8 mouse cellular contexts compared by ENCODE assay signal in the genomic region with DNA sequence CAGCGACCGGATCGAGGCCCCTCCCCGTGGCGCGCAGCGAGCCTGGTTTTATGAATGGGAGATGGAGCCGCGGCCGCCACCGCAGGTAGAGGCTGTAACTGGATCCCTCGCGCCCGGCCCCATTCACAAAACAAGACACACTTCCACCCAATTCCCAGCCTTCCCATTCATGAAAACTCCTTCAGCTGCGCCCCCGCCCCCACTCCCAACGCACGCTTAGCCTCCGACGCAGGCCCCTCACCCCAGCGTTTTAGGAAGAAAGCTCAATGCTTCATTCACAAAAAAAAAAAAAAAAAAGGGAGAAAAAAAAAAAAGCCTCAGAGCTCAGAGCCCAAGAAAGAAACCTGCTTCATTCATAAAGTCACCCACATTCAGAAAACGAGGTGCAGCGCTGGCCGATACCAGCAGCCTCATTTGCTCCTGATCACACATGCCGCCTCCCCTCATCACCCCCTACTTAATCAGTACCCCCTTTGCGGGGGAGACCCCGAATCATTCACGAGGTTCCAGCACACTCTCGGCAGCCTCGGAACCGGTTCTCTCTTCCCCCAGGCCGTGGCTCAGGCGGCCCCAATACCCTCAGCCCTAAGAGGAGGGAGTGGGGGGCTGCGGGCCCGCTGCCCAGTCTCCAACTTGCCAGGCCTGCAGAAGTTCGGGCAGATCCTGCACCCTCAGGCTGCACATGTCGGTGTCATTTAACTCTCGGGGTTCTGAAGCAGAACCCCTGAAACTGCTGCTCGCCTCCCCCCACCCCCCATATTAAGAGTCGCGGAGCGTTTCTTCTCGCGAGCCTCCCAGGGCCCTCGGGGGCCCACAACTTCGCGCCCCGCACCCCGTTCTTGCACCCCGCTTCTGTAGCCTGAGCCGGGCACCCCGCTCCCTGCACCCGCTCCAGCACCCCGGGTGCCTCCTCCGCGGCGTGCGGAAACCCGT. TPM values are rescaled to one million over a fixed set of nuclear protein-coding genes. Genes with fewer than 3 reads are reported as not detected.
A peak's percentile ranks its signal among the peaks of the same experiment; 100 is the strongest.
DNase-seq lines count a peak whose midpoint lies in the region; ATAC-seq and TF ChIP-seq lines count a peak whose summit lies in the region.

No protein-coding gene starts in this region.

- TF ChIP-seq POLR2A in small intestine, adult 2 months (IDR thresholded peaks at IDR 0.05; ENCODE audit: low read depth, low read length) = no peak

- peak overlapping the region; percentile 97 for H3K4me2 ChIP-seq in intestine, embryonic 14.5 days (ENCODE audit: low read length)

- peak overlapping the region; percentile 60; the same call in 1 of the 2 replicates for H3K27ac ChIP-seq in intestine, embryonic 14.5 days (ENCODE audit: low read depth)
- H3K27ac ChIP-seq in midbrain, embryonic 10.5 days (replicated peaks) = peak overlapping the region; percentile 88
- no peak overlapping the region for H3K27ac ChIP-seq in small intestine, adult 2 months (ENCODE audit: insufficient read depth, low read depth, low read length)

- ATAC-seq in CD4-positive, CD25-positive, alpha-beta regulatory T cell, adult 4 months = no peak
- ATAC-seq in intestine, embryonic 14.5 days (replicated peaks; ENCODE audit: low FRiP score, low TSS enrichment, low read depth) = peak; percentile 12; the same call in 1 of the 2 replicates

- under 1% methylated on average over 58 of the region's 59 CpGs for WGBS in intestine, embryonic 14.5 days
- WGBS in midbrain, embryonic 10.5 days = under 1% methylated on average over 59 of the region's 59 CpGs
- under 1% methylated on average over 59 of the region's 59 CpGs for WGBS in small intestine, adult 2 months

- peak overlapping the region; percentile 51 for H3K9ac ChIP-seq in intestine, embryonic 14.5 days (ENCODE audit: low read length)

- DNase-seq in CD4-positive, CD25-positive, alpha-beta regulatory T cell, adult 2 months (ENCODE audit: low read depth, low spot score) = peak; percentile 62
- DNase-seq in cerebellum, postnatal 36 days = peak; percentile 68 to 79
- peak; percentile 64 for DNase-seq in gastrocnemius, postnatal 10 days
- DNase-seq in intestine, embryonic 14.5 days (ENCODE audit: low spot score) = peak; percentile 87
- peak; percentile 71 to 84 for DNase-seq in left cerebral cortex, postnatal 25 days (ENCODE audit: low spot score in 2 of 2)
- DNase-seq in midbrain, embryonic 10.5 days (ENCODE audit: low spot score) = peak; percentile 91

- intact Hi-C loops in left cerebral cortex, postnatal 25 days (cut with DNase I) = loop anchor here (1.0 kb wide), 1 partner anchor 110 kb away; no protein-coding TSS in a partner anchor

- H3K27me3 ChIP-seq in intestine, embryonic 14.5 days (replicated peaks; ENCODE audit: control insufficient read depth, insufficient read depth, low read length) = peaks cover 15% of the 10 kb centered on the region; the same call in 1 of the 2 replicates
- H3K27me3 ChIP-seq in midbrain, embryonic 10.5 days (ENCODE audit: low read depth, poor library complexity, severe bottlenecking) = peaks cover 77% of the 10 kb centered on the region
- H3K27me3 ChIP-seq in small intestine, adult 2 months (ENCODE audit: control insufficient read depth, insufficient read depth, low read length) = no peaks in the 10 kb centered on the region

- no peaks in the 10 kb centered on the region for H3K9me3 ChIP-seq in intestine, embryonic 14.5 days (ENCODE audit: control insufficient read depth, low read length)
- H3K9me3 ChIP-seq in midbrain, embryonic 10.5 days (replicated peaks) = no peaks in the 10 kb centered on the region

- no peak for TF ChIP-seq CTCF in small intestine, adult 2 months (IDR thresholded peaks at IDR 0.05; ENCODE audit: extremely low read depth, insufficient read length, insufficient replicate concordance, low read depth, low read length)

- no peaks in the 10 kb centered on the region for H3K36me3 ChIP-seq in intestine, embryonic 14.5 days (ENCODE audit: control insufficient read depth, insufficient read depth, low read length)
- H3K36me3 ChIP-seq in midbrain, embryonic 10.5 days = no peaks in the 10 kb centered on the region
- H3K36me3 ChIP-seq in small intestine, adult 2 months (ENCODE audit: control insufficient read depth, insufficient read depth, low read length) = no peaks in the 10 kb centered on the region; the same call in 1 of the 2 replicates

- peak overlapping the region; percentile 60 for H3K4me3 ChIP-seq in intestine, embryonic 14.5 days (ENCODE audit: low read depth, low read length)
- H3K4me3 ChIP-seq in midbrain, embryonic 10.5 days = peak overlapping the region; percentile 87
- H3K4me3 ChIP-seq in small intestine, adult 2 months (ENCODE audit: low read depth, low read length) = peak overlapping the region; percentile 93

- H3K4me1 ChIP-seq in intestine, embryonic 14.5 days (replicated peaks; ENCODE audit: control insufficient read depth, insufficient read depth, low read length) = peaks cover 8% of the 10 kb centered on the region; the same call in 1 of the 2 replicates
- peaks cover 61% of the 10 kb centered on the region for H3K4me1 ChIP-seq in midbrain, embryonic 10.5 days
- H3K4me1 ChIP-seq in small intestine, adult 2 months (ENCODE audit: control insufficient read depth, insufficient read depth, insufficient read length, low read length) = peaks cover 11% of the 10 kb centered on the region

RNA-seq across cellular contexts. Expression of a gene that starts 0.8 kb away (rescaled TPM):
- 1 to 10 TPM; 4.4 to 5.6 TPM for polyA plus RNA-seq in CD4-positive, CD25-positive, alpha-beta regulatory T cell, adult 4 months (2017; shearing (Covaris generic))
- 10 to 100 TPM; 22.2 to 23.6 TPM for total RNA-seq in gastrocnemius, postnatal 10 days (2021)
- polyA plus RNA-seq in intestine, embryonic 14.5 days (2014; fragmentation: Nextera tagmentation; extraction: Ambion mirVana) = 13.8 and 16.6 TPM in 2 replicates
- 100 to 1,000 TPM in 1 of 2 experiments, 10 to 100 TPM in 1; 83.3 to 107 TPM for total RNA-seq in left cerebral cortex, postnatal 25 days (2021)
- polyA plus RNA-seq in midbrain, embryonic 10.5 days (2016; fragmentation: Nextera tagmentation; extraction: Ambion mirVana) = 20.6 and 24.4 TPM in 2 replicates
- polyA plus RNA-seq in small intestine, adult 2 months (2012; rRNA removed) = 2.5 TPM in 2 replicates
